Mouse (Mus musculus): Measurements from ENCODE around the gene Szt2.
A peak's percentile ranks its signal among the peaks of the same experiment; 100 is the strongest.

The Szt2 gene

DNA sequence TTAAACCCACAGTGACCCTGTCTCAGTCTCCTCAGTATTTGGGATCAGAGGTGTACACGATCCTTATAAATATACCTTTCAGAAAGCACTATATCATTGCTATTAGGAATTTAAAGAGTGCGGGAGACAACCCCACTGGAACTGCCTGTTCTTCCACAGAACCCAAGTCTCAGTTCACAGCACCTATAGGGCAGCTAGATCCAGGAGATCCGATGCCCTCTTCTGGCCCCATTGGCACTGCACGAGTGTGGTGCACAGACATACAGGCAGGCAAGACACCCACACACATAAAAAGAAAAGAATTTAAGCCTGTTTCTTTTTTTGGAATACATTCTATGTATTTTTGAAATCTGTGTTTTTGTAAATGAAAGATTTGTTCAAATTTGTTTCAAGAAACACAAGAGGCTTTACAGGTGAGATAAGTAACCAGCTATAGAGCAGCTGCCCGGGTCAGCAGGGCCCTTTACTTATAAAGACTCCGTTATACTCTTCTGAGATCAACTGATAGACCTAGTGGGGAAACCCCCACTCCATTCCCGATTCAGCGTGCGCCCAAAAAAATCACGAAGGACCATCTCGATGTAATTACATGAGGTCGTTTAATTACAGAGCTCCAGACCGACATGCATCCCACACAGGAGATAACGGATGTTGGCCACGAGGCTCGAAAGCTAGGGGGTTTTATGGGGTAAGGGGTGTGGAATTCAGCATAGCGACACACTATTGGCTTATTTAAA is 50.7 kb downstream of the Szt2 start:
- DNase-seq (ENCODE audit: low read depth, low spot score) = no peak

DNA sequence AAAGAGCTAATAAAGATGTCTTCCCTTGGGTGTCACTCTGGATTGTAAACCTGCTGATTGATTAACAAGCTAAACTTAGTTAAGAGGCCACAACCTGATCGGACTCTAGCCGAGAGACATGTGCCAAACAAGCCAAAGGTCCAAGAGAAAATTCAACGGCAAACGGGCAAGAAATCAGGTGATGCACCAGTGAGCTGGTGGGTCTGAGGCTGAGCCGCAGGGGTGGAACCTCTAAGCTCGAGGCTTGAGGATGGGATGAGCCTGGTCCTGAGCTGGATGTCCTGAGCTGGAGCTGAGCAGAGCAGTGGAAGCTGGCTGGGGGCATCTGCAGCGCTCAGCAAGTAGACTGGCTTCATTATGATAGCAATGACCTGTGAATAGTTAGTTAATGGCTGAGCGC is 51.6 kb downstream of the Szt2 start:
- DNase-seq (ENCODE audit: low read depth, low spot score) = no peak

DNA sequence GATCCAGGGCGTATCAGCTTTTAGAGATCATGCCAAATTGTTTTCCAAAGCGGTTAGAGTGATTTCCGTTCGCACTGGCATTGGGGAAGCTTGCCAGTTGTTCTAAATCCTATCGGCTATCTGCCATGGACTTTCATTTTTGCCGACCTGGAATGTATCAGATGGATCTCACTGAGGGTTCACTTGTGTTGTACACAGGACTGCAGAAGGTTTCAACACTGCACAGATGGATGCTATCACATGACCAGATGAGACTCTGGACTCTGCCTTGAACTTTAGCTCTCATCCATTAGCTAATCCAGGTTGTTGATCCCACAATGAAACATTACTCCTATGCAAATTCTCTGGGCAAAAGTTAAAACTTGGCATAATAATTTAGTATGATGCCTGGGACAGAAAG is 52.3 kb downstream of the Szt2 start:
- no peak for DNase-seq (ENCODE audit: low read depth, low spot score)

GRCm38 (mm10) chr4:118354289-118354688 is 54.8 kb downstream of the Szt2 start:
- DNase-seq (ENCODE audit: low read depth, low spot score) = no peak

DNA sequence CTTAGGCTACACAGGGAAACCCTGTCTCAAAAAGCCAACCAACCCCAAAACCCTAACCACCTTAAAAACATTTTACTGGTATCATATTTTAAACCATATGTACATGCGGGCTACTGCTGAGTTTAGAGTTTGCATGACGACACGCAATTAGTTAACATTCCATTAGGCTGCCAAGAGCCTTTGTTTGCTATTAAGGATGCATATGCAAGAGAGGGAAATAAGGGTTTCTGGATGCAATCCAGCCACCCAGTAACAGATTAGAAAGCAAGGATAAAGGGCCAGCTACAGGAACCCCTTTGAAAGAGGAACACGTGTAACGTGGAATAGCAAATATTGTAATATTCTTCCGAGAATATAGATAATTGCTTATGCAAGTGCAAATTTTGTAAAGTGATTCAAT is 55.4 kb downstream of the Szt2 start:
- no peak for DNase-seq (ENCODE audit: low read depth, low spot score)

DNA sequence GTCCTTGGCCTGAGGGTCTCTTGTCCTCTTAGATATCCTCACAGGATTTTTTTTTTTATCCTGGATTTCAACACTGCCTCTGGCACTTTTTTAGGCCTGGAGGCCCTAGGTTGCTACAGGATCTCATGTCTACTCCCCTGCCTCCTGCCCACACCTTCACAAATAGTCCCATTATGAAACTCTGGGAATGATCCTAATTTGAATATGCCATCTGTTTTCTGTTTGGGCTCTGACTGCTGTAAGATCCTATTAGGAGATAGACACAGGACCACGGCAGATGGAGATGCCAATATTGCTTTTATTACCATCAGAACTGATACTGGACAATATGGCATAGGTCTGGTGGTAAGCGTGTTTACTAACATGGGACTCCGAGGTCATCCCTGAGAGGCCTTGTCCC is 57.2 kb downstream of the Szt2 start:
- no peak for DNase-seq (ENCODE audit: low read depth, low spot score)

GRCm38 (mm10) chr4:118350864-118351263 is 58.2 kb downstream of the Szt2 start:
- DNase-seq (ENCODE audit: low read depth, low spot score) = no peak

DNA sequence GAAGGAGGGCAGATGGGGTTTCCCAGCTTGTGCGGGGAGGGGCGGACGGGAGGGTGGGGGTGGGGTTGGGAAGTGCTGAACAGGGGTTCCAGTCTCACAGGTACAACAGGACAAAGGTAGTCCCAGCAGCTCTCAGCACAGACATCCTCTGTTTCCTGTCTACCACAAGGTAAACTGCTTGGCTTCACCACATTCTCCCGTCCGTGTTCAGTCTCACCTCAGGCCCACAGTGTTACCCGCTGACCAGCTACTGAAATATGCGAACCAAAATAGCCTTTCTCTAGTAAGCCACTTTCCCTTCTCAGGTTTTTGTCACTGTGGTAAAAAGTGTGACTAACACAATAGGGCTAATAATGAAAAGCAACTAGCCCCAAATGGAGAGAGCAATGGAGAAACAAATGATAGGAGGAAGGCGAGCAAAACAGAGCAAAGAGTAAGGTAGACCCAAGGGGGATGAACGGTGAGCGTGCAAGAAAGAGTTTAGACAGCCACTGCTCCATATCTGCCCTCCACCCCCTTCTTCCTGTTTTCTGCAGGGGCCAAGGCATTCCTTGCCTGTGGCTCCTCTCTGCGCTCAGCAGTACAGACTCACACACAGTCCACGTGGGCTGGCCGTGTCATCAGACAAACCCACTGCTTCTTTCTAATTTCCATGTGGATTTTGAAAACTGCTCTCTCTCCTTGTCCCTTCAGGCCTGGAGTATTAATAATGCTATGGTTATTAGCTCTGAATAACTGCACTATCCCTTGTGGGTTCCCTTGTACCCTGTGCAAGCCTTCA is 61.4 kb downstream of the Szt2 start:
- DNase-seq (ENCODE audit: low read depth, low spot score) = no peak

DNA sequence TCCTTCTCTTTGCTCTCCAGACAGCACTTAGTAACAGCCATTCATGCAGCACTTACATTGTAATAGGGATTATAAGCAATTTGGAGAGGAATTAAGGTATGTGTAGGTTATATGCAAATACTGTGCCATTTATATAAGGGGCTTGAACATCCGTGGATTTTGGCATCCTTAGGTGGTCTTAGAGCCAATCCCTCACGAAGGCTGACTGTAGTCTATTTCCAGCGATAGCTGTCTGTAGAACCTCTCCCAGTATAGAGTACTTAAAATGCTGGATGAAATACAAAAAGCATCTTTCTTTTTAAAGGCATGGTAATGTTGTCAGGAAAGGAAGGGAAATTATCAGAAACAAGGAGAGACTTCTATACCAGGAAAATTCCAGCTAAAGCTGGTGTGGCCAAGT is 67.6 kb downstream of the Szt2 start:
- no peak for DNase-seq (ENCODE audit: low read depth, low spot score)

- peak; percentile 69 for DNase-seq (ENCODE audit: low read depth, low spot score)
Measured at GRCm38 (mm10) chr4:118336658-118337057, 72.4 kb downstream of the Szt2 start.

GRCm38 (mm10) chr4:118335991-118336390 is 73.1 kb downstream of the Szt2 start:
- no peak for DNase-seq (ENCODE audit: low read depth, low spot score)

DNA sequence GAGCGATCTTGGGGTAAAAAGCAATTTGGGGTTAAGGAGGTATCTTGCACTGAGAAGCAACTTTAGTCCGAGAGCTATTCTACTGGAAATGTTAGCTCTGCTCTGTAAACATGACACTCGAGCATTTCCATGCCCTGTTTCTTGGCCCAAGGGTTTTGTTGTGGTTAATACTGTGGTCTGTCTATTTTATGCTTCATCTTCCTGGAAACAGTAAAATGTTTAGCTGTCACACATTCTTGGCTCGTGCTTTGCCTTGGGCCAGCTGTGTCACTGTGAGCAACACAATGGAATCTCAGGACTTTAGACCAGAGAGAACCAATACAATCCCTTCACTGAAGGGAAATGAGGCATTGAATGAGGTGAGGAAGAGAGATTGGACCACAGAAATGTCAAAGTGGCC is 77.3 kb downstream of the Szt2 start:
- DNase-seq (ENCODE audit: low read depth, low spot score) = no peak

- no peak for DNase-seq (ENCODE audit: low read depth, low spot score)
Measured at GRCm38 (mm10) chr4:118326476-118326875, 82.6 kb downstream of the Szt2 start.

DNA sequence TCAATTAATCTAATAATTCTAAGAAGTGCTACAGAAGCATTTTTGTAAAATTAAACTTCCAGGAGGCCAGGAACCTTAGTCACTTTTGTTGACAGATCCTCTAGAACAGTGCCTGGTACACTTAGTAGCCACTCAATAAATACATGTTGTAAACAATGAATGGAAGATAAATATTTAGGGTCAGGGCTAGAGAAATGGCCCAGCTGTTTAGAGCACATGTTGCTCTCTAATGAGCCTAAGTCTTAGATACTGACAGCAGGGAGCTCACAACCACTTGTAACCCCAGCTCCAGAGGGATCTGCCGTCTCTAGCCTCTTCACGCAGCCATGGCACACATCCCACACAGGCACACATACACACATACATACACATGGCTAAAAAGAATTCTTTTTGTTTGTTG is 88.4 kb downstream of the Szt2 start:
- DNase-seq (ENCODE audit: low read depth, low spot score) = no peak

- no peak for DNase-seq (ENCODE audit: low read depth, low spot score)
Measured at GRCm38 (mm10) chr4:118319706-118320344, 89.2 kb downstream of the Szt2 start.

- no peak for DNase-seq (ENCODE audit: low read depth, low spot score)
Measured at GRCm38 (mm10) chr4:118316662-118317061, 92.4 kb downstream of the Szt2 start.

- DNase-seq (ENCODE audit: low read depth, low spot score) = no peak
Measured at GRCm38 (mm10) chr4:118315286-118315685, 93.8 kb downstream of the Szt2 start.
